Mouse (Mus musculus) gastrocnemius, adult 2 months (tissue): ENCODE measurements around the gene Aatf. TPM values are rescaled to one million over a fixed set of nuclear protein-coding genes. Genes with fewer than 3 reads are reported as not detected.
A peak's percentile ranks its signal among the peaks of the same experiment; 100 is the strongest.
"Not testable (repeated sequence)": the region's sequence is repeated elsewhere in the genome, so short reads cannot be mapped to it uniquely, and the experiment has no call there.

Experiments used
- DNase-seq: peaks from one replicate; pipeline ENCODE4 v3.0.0; 2022
- H3K27ac ChIP-seq: fragments of 200-600 bp; 2 replicates; pipeline ENCODE4 v1.8.1; 2022; ENCODE audit warnings: mild to moderate bottlenecking
- H3K4me3 ChIP-seq: fragments of 200-600 bp; 2 replicates; pipeline ENCODE4 v1.8.1; 2022; ENCODE audit warnings: mild to moderate bottlenecking, moderate library complexity
- CTCF ChIP-seq: fragments of 200-600 bp; IDR thresholded peaks from 2 replicates; pipeline ENCODE4 v1.8.1; 2022; ENCODE audit warnings: antibody characterized with exemption, mild to moderate bottlenecking, moderate library complexity
- intact Hi-C: fragments of 180-260 bp; cut with DNase I; formaldehyde crosslinking; loops from one replicate; pipeline ENCODE4 v1.15.1; 2025
- total RNA-seq, 2 experiments: library from RNA; stranded (reverse); gene quantifications; 2 replicates each; pipeline ENCODE4 v1.2.3; 2021

Gene Aatf
- total RNA-seq, 2 experiments from 2014 or later = 13.1 to 13.2 TPM

DNA sequence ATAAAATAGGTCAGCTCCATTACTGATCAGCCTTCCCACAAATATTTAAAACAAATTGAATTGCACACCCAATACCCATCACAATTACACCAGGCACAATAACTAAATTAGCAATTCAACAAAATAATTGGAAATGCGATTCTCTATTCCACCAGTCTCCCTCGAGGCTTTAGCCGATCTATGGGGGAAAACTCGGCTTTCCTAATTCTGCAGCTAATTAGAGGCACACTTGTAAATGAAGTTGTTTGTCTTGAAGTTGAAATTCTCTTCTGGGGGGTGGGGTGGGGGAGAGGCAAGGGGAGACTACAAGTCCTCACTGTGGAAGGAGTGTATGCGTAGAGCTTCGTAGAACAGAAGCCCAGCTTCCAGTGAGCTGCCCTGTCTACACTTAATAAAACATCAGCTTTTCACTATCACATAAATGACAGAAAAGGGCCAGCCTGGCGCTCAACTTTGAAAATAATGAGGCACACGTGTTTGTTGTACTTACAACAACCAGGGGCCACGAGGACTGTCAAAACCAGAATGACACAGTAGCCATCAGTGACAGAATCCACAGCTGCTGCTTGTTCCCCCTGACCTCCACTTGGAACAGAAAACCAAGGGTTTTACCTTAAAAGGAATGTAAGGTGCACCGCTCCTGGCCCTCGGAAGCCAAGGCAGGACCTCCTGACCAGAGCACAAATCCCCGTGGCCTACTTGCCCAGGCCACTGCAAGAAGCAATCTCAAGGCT, 101.0 kb downstream of the Aatf start:
- intact Hi-C loops = no loop called here
- TF ChIP-seq CTCF = no peak
- no peak overlapping the region for H3K27ac ChIP-seq
- DNase-seq = no peak
- no peak overlapping the region for H3K4me3 ChIP-seq

DNA sequence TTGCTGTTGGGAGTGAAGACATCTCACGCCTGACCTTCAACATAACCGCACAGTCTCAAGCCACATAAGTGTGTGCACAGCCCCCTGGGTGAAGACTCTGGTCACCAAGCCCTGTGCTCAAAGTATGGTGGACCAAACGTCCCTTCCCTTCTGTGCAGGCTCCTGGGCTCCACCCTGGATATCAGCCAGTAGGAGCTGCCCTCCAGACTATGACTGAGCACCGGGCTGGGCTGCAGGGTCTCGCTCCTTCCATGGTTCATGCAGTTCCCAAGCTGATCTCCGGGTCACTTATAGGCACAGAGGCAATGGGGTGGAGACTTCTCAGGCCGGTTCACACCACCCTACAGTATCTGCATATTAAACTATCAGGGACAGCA, 101.7 kb downstream of the Aatf start:
- H3K4me3 ChIP-seq = no peak overlapping the region
- no peak for DNase-seq
- no peak for TF ChIP-seq CTCF
- intact Hi-C loops = no loop called here
- H3K27ac ChIP-seq = no peak overlapping the region

DNA sequence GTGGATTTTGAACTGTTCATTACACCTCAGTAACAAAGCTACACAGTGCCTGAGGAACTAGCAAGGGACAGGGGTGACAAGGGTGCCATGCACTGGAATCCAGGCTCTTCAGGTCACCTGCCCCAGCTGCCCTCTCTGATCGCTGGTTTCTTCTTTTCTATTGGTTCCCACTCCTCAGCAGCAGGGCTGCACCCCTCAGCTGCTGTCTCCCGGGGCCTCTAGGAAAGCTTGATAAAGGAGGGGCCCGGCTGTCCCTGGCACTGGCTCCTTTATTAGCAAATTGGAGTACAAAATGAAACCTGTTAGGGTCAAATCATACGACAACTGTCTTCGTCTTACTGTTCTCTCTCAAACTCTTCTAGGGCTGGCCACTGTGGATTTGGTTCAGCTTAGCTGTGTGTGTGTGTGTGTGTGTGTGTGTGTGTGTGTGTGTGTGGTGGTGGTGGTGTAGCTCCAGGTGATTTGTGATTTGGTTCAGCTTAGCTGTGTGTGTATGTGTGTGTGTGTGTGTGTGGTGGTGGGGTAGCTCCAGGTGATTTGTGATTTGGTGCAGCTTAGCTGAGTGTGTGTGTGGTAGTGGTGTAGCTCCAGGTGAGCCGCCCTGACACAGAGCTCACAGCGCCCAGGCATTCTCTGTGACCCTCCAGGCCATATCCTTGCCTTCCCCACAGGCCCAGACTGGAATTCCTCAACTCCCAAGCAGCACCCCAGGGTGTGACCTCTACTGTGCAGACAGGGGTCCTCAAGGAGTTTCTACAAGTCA, 102.3 kb downstream of the Aatf start:
- Histone ChIP-seq H3K4me3 (no peak overlapping the region), H3K27ac (no peak overlapping the region)
- no peak for TF ChIP-seq CTCF
- no peak for DNase-seq
- intact Hi-C loops = no loop called here

GRCm38 (mm10) chr11:84410383-84410782, 102.9 kb downstream of the Aatf start:
- TF ChIP-seq CTCF = no peak
- H3K27ac ChIP-seq = no peak overlapping the region
- no peak for DNase-seq
- no peak overlapping the region for H3K4me3 ChIP-seq
- intact Hi-C loops = no loop called here

DNA sequence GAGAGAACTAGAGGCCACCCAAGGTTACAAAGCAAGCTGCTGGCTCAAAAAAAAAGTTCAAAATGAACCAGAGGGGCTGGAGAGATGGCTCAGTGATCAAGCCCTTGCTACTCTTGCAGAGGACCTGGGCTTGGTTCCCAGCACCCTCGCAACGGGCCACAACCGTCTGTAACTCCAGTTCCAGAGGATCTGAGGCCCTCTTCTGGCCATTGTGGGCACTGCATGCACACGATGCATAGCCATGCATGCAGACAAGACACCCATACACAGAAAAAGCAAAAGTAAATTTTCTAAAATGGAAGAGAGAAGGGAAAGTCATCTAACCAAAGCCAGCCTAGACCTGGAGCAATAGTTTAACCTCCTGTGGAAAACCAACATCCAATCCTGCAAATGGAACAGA, 106.6 kb downstream of the Aatf start:
- Histone ChIP-seq H3K4me3 (no peak overlapping the region), H3K27ac (no peak overlapping the region)
- TF ChIP-seq CTCF = no peak
- DNase-seq = no peak
- intact Hi-C loops = no loop called here

DNA sequence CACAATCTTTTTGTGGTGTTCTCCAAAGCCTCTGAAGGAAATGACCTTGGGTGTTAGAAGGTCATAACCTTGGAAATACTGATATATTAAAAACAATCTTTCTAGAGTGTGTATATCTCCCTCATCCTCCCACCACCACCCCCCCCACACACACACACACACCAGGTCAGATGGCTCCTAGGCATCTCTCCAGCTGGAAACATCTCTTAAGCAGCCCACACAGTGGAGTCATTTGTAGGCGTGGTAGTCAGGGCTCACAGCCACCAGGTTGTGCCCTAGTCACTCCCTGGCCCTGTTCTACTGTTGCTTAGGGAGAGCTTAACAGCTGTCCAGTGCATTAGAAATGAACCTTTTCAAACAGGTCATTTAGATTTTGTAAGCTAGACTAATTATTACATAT, 118.3 kb downstream of the Aatf start:
- no peak for TF ChIP-seq CTCF
- intact Hi-C loops = no loop called here
- H3K4me3 ChIP-seq = no peak overlapping the region
- no peak overlapping the region for H3K27ac ChIP-seq
- DNase-seq = peak; percentile 38

- H3K27ac ChIP-seq = no peak overlapping the region
- TF ChIP-seq CTCF = no peak
- intact Hi-C loops = no loop called here
- H3K4me3 ChIP-seq = no peak overlapping the region
- DNase-seq = no peak
Measured at GRCm38 (mm10) chr11:84393571-84393970, 119.8 kb downstream of the Aatf start.

GRCm38 (mm10) chr11:84392066-84392465, 121.3 kb downstream of the Aatf start:
- H3K4me3 ChIP-seq, DNase-seq, H3K27ac ChIP-seq, intact Hi-C loops: not testable (repeated sequence)
- peak; percentile 14; the same call in 1 of the 2 replicates for TF ChIP-seq CTCF

- no peak for TF ChIP-seq CTCF
- Histone ChIP-seq H3K27ac (no peak overlapping the region), H3K4me3 (no peak overlapping the region)
- intact Hi-C loops = no loop called here
- no peak for DNase-seq
Measured at GRCm38 (mm10) chr11:84391126-84391525, 122.2 kb downstream of the Aatf start.

- intact Hi-C loops = no loop called here
- peak; percentile 53 for DNase-seq
- no peak for TF ChIP-seq CTCF
- Histone ChIP-seq H3K27ac (no peak overlapping the region), H3K4me3 (no peak overlapping the region)
Measured at GRCm38 (mm10) chr11:84389332-84389731, 124.0 kb downstream of the Aatf start.

GRCm38 (mm10) chr11:84383891-84384290, 129.4 kb downstream of the Aatf start:
- DNase-seq = no peak
- intact Hi-C loops = no loop called here
- H3K4me3 ChIP-seq = no peak overlapping the region
- TF ChIP-seq CTCF = no peak
- no peak overlapping the region for H3K27ac ChIP-seq

- intact Hi-C loops = no loop called here
- H3K27ac ChIP-seq = no peak overlapping the region
- DNase-seq = no peak
Measured at GRCm38 (mm10) chr11:84382450-84382849, 130.9 kb downstream of the Aatf start.

GRCm38 (mm10) chr11:84376510-84377365, 136.6 kb downstream of the Aatf start:
- intact Hi-C loops = no loop called here
- H3K4me3 ChIP-seq = no peak overlapping the region
- TF ChIP-seq CTCF = no peak
- DNase-seq = no peak
- H3K27ac ChIP-seq = no peak overlapping the region

More at GRCm38 (mm10) chr11:84382450-84382849, 130.9 kb downstream of the Aatf start:
- no peak for TF ChIP-seq CTCF
- H3K4me3 ChIP-seq = no peak overlapping the region
